Mouse (Mus musculus) gastrocnemius, postnatal 36 days (tissue): Measurements from ENCODE around the gene Gm6096. TPM values are rescaled to one million over a fixed set of nuclear protein-coding genes. Genes with fewer than 3 reads are reported as not detected.
"Not testable (repeated sequence)": the region's sequence is repeated elsewhere in the genome, so short reads cannot be mapped to it uniquely, and the experiment has no call there.

Experiments
- DNase-seq, 2 experiments: peaks; one replicate each; pipeline ENCODE4 v3.0.0; 2022
- intact Hi-C: fragments of 180-260 bp; cut with DNase I; formaldehyde crosslinking; loops from one replicate; pipeline ENCODE4 v1.15.1; 2025
- long read RNA-seq, 2 experiments: library from polyadenylated mRNA; stranded (forward); transcript quantifications; one replicate each; pipeline ENCODE4 v2.0.0; 2021
- total RNA-seq, 2 experiments: library from RNA; stranded (reverse); gene quantifications; 2 replicates each; pipeline ENCODE4 v1.2.3; 2021

Gm6096 gene
- not detected for total RNA-seq
- long read RNA-seq, experiment 1 = 0 reads
- long read RNA-seq, experiment 2 = 0 reads

DNA sequence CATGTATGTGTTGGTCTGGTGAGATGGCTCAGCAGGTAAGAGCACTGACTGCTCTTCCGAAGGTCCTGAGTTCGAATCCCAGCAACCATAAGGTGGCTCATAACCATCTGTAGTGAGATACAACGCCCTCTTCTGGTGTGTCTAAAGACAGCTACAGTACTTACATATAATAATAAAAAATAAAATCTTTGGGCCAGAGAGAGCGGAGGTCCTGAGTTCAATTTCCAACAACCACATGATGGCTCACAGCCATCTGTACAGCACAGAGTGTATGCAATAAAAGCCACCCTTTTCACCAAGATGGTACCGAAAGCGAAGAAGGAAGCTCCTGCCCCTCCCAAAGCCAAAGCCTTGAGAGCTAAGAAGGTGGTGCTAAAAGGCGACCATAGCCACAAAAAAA is at the start of gene Gm6096:
TSS of gene Gm6096 (plus strand) at position 301 of the 400 bp plus-strand sequence.
- DNase-seq = no peak
- intact Hi-C loops = loop anchor here (5.0 kb wide), 1 partner anchor 107 kb away; no protein-coding TSS in a partner anchor

DNA sequence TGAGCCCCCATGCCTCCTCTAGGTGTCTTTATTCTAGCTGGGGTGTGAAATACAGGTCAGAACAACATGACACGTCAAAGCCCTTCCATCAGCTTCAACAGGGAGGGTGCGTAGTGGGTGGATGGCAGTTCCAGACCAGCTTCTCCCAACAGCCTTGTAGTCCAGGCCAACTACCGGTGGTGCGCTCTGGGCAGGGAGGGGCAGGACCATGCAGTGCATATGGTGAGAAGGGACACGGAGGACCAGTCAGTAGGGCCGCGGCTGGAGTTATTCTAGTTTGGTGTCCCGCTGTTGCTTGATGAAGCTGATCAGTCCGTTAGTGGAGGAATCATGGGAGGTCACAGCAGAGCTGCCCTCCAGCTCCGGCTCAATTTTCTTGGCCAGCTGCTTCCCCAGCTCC is 48.7 kb upstream of the Gm6096 start:
- DNase-seq, intact Hi-C loops: not testable (repeated sequence)

DNA sequence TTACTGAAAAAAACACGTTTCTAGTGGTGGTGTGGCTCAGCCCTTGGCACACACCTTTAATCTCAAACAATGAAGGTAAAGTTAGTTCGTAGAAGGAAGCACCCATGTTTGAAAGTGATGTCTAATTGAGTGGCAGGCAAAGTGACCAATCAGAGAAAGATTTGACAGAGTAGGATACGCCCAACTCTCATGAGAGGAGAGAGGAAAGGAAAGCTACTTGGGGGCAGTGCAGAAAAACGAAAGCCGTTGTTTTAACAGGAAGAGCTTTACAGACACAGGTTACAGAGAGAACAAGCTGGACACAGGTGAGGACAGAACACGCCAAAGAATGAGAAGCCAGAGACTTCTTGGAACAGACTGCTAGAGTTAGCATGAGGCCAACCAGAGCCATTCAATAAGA is 44.5 kb upstream of the Gm6096 start:
- no peak for DNase-seq
- intact Hi-C loops = no loop called here

DNA sequence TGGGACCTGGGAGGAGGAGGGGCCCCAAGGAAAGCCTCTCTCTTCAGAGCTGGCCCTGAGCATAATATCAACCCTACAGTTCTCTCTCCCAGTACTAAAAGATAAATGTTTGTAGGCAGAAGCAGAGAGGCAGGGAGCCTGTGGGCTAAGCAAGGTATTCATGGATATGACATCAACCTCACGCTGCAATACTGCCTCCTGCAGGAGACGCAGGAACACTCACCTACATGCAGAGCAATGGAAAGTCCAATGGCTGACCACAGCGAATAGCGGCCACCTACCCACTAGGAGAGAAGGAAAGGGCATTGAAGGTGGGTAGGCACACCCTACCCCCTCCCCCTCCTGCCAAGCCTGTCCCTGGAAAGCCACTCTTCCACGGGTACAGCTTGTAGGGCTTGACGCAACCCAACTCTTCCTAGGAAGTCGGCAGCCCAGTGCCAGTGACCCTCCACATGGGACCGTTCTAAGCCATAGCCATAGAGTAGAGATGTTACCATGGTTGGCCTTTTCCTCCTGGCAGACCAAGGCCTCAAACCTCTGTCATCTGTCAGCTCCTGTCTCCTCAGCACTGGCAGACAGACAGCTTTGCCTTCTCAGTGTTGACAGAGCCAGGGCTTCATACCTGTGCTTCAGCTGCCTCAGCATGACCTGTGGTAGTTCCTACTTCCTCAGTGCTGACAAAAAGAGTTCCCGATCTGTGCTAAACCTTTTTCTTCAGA is 42.7 kb upstream of the Gm6096 start:
- no peak for DNase-seq

DNA sequence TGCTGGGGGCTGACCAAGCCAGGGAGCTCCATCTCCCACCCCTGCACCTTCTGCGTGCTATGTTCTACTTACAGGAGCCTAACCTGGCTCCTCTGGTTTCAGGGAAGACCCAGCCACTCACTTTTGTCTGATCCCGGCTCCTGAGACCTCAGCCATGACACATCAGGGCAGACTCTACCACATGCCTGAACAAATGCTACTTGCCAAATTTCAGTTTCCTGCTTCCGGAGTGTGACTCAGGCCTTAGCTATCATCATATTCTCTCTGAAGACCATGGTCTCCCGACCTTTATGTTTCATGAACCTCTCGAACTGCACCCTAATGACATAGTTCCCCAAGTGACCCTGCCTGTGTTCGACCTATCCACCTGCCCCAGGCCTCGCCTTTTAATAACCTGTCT is 37.6 kb upstream of the Gm6096 start:
- no peak for DNase-seq
- intact Hi-C loops = no loop called here

More for the DNA sequence above, 42.7 kb upstream of the Gm6096 start:
- intact Hi-C loops = no loop called here

DNA sequence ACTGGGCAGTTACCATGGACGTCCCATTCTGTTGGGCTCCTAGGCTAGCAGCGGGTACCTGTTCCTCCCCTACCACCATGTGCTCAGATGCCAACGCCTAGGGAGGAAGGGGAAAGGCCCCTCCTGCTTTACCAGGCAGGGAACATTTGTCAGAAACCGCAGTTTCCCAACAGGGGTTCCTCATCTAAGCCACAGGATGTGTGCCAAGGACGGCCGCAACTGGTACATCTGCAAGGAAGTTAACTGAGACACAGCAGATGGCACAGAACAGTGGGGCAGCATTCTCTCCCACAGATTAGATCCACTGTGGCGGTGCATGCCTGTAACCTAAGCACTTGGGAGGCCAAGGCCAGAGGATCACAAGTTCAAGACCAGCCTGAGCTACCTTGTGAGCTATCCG is 36.2 kb upstream of the Gm6096 start:
- DNase-seq = no peak

DNA sequence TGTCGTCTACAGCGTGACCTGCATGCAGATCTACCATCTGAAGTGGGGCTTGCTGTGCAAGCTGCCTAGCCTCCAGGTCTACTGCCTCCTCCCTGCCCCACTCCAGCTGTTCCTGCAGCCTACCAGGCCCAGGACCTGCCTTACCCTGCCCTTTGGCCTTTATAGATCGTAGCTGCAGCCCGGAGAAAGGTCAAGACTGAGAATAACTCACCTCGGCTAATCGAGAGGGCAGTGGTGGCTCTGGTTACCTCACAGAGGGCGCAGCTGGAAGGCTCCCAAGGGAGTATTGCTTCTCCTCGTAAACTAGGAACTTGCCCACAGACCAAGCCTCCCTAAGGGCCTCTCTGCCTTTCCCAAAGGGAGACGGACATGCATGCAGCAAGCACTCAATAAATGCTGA is 35.4 kb upstream of the Gm6096 start:
- peak in 1 of 2 experiments; percentile 67 for DNase-seq
- intact Hi-C loops = no loop called here

More for the DNA sequence above, 36.2 kb upstream of the Gm6096 start:
- intact Hi-C loops = no loop called here

DNA sequence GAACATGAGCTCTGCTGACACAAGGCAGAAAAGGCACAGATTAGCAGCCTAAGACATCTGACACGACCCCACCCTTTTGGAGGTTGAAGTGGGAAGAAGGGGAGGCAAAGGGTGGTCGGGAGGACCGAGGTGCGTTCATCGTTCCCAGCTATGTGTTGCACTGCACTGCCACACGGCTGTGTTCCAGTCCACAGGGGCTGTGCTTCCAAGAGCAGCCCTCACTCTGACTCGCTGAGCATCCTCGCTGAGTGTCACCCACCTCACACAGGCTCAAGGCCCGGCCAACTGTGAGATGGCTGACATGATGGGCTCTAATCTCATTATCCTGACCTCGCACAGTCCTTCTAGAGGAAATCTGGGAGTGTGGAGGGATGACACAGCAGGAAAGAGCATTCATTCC is 34.4 kb upstream of the Gm6096 start:
- no peak for DNase-seq
- intact Hi-C loops = no loop called here

DNA sequence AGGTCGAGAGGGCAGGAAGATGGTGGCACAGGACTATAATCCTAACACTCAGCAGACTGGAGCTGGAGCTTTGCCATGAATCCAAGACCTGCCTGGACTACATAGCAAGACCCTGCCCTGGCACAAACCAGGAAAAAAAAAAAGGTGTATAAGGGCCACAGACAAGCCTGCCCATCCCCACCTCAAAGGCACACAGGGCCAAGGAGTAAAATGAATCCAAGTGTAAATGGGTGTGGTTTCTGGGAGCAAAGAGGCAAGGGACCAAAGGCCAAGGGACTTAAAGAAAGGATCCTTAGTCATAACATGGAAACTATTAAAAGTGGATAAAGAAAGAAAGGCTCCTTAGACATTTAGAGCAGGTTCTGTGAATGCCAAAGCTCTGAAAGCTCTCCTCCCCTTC is 32.3 kb upstream of the Gm6096 start:
- DNase-seq = no peak
- intact Hi-C loops = no loop called here

DNA sequence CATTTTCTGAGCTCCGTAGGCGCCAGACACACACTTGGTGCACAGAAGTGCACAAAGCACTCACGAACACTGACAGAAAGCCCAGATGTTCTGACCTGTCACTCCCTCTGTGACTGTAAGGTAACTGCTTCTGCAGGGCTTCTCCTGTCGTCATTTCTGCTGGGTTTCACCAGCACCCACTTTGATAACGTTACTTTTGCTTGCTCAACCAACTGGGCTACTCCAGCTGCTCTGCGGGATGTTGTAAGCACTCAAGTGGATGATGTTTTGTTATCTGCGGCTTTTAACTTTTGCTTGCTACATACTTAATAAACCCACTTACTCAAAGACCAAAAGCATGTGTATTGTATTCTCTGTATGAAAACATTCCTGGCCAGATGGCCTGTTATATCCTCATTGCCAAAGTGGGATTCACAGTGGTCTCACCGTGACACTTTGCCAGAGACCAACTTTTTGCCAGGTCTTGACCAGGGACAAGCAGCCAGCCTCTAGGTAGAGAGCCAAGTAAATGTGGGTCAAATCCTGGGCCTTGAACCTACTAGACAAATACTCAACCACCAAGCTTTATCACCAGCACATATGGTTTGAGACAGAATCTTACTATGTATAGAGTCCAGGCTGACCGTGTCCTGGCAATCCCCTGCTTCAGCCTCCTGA is 29.1 kb upstream of the Gm6096 start:
- no peak for DNase-seq
- intact Hi-C loops = no loop called here

DNA sequence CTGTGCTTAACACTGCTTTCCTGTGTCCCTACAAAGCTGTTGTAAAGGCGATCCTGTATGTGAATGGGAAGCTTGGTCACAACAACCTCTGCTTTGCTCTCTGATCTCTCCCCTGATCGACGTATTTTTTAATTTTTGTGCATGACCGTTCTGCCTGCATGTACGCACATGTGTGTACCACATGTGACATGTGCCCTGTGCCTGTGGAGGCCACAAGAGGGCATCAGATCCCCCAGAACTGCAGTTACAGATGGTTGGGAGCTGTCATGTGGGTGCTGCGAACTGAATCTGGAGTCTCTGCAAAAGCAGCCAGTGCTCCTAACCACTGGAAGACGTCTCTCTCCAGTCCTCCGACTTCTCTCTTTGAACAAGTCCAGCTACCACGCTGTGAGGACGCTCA is 28.5 kb upstream of the Gm6096 start:
- no peak for DNase-seq
- intact Hi-C loops = no loop called here

DNA sequence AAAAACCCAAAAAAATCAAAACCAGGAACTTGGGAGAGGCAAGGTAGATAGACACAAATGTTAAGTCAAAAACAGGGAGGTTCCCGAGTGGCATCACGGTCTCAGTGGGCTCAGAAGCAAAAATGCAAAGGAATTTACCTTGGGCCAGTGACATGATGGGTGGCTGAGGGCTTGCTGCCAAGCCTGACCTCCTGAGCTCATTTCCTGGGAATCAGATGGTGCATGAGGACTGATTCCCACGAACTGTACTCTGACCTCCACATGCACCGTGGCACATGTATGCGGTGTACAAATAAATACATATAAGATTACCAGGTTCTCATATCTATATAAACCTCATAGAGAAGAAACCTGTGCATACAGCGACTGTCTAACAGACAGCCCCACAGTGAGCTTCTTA is 26.5 kb upstream of the Gm6096 start:
- intact Hi-C loops = no loop called here
- DNase-seq = no peak

DNA sequence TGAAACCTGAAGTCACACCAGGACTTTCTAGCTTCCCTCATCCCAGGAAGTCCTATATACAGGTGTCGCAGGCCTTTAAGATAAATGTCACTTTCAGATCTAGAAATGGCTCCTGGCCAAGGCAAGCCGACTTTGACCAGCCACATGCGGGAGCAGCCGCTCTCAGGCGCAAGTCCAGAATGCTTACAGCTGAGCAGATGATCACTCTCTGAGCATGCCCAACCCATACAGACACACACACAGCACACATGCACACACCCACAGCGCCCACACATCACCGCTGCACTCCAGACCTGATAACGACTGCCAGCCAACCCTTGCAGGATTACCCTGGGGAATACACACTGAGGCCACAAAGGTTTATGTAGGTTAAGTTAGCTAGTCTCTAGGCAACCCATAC is 24.8 kb upstream of the Gm6096 start:
- no peak for DNase-seq
- intact Hi-C loops = no loop called here

DNA sequence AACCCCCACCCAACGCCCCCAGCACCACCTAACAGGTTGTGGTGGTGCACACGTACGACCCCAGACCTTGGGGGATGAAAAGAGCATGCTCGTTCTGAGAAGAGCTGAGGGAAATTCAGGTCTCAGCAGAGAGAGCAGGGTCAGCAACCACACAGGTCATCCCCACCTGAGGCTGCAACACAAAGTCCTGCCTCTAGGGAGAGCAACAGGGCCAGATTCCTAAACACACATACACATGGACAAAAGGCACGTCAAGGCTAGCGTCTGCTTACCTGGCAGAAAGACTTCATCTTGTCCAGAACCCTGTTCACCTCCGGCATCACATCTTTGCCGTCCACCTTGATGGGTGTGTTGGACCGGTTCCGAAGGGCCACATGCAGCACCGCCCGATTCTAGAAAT is 24.0 kb upstream of the Gm6096 start:
- intact Hi-C loops = no loop called here
- DNase-seq = no peak

DNA sequence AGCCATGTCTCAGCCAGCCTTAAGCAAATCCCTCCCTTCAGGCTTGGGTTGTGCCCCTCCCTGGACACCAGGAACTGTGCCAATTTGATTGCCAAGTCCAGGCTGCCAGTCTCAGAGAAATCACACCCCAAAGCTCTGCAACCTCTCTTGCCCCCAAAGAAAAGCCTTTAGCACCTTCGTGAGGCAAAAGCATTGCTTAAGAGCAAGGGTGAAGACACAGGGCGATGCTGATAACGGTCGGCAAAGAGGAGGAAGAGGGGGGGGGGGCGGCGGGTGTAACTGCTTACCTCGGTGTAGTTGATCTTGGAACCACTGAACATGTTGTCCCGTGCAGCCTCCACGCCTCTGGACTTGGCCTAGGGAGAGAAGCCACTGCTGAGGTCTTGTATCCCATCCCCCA is 22.2 kb upstream of the Gm6096 start:
- intact Hi-C loops = no loop called here
- no peak for DNase-seq

DNA sequence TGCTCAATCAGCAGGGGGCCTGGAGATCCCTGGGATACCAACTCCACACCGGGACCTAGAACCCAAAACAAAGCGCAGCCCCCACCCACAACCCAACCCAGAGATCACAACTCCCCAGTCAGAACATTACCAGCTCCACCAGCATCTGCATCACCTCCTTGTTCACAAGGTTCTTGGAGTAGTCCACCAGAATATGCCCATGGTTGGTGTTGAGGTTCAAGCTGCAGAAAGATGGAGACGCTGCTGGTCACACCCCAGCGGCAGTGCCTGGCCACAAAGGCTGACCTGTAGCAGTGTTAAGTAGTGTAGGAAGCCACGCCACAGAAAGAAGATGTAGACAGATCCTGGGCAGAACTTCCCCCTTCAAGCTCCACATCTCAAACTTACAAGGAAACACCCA is 21.7 kb upstream of the Gm6096 start:
- intact Hi-C loops = no loop called here
- no peak for DNase-seq

DNA sequence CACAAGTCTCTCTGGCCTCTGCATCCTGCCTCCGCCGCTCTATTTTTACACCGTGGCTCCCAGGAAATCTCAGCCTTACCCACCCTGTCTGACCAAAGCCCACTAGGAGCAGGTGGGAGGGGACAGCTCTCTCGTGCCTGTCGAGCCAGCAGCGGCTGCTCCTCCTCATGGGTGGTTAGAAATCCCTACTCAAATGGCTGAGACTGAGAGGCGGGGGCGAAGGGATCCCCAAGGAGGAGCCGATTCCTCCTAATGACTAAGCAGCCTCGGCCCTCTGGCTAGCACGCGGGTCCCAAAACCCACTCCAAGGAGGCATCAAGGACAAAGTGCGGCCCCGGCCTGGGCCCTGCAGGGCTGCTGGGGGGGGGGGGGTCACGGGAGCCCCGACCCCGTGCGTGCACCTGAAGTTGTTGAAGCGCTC is 21.1 kb upstream of the Gm6096 start:
- intact Hi-C loops = no loop called here
- peak; percentile 44 to 58 for DNase-seq

DNA sequence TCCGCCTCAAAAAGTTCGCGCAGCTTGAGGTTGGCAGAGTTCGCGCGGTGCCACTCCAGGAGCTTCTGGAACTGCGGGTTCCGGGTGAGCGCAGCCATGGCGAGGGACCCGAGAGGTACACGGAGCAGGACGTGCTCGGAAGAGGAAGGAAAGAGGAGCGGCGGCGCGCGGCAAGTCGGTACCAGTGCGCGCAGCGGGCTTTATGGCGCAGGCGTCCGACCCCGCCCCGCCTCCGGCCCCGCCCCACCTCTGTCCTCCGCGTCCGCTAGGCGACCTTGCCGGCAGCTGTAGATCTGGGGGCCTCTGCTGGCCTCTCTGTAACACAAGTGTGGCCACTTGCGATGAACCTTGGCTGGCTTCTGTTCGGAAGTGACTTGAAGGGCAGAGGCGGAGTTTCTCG is 20.7 kb upstream of the Gm6096 start, which contains the start of gene Gpi1:
TSS of gene Gpi1 (minus strand) at position 221 of the 400 bp plus-strand sequence.
- DNase-seq = peak; percentile 72 to 73
- intact Hi-C loops = no loop called here

DNA sequence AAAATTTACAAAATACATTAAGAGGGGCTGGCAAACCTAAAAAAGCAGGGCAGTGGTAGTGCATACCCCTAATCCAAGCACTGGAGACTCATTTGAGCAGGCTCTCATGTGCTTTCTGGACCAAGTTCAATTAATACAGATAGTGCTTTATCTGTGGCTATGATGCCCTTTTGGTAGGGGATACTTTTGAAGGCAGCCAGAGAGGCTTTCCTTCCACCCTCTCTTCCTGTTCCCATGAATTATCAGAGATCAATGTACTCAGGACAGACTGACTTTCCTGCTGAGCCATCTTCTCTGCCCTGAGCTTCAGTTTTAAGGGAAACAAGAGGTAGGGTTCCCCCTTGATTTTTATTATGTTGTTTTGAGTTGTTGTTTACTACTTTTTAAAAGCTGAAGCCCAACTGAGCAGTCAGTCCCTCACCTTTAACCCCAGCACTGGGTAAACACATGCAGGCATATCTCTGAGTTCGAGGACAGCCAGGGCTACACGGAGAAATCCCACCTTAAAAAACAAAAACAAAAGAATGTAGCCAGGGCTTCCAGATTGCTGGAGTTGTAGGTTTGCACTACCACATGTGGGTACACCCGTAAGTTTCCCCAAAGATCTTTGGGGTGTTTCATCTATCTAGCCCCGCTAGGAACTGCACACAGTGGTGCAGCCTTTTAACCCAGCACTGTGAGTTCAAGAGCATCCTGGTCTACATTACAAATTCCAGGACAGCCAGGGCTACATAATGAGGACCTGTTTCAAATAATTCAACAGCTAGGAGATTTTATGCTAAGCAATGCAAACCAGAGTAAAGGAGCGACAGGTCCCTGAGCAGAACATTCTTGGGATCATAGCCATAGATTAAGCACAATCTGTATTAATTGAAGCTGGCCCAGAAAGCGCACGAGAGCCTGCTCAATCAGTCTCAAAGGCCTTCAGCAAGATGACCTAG is 17.8 kb upstream of the Gm6096 start:
- intact Hi-C loops = no loop called here

DNA sequence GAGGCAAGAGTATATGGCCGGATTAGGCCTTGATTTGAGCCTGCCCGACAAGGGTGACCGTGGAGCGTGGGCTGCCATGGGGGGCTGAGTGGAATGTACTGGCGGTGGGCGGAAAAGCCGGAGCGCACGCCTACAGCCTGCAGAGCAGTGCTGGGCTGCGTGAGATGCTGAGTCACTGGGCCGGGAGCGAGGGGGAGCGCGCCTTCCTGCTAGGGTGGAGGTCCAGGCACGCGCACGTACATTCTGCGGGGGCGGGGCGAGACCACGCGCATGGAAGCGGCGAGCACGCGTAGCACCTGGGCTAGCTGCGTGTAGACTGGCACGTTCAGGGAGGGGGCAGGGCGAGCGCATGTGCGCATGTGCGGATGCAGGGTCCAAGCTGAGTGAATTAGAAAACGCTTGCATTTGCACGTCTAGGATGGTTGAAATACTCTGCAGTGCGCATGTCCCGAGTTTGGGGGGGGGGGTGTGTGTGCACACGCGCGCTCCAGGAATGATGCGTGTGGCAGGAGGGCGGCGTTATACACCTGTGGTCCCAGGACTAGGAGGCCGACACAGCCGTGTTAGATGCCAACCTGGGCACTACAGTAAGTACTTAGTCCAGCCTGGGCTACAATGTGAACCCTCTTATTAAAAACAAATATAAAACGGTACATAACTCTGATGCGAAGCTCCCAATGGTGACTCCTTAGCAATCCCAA is 16.8 kb upstream of the Gm6096 start:
- peak; percentile 96 to 97 for DNase-seq
- intact Hi-C loops = no loop called here

More for the DNA sequence above, 17.8 kb upstream of the Gm6096 start:
- no peak for DNase-seq
